Mouse (Mus musculus): ENCODE results near the gene H2al1c.
"Not testable (repeated sequence)": the region's sequence is repeated elsewhere in the genome, so short reads cannot be mapped to it uniquely, and the experiment has no call there.

DNA sequence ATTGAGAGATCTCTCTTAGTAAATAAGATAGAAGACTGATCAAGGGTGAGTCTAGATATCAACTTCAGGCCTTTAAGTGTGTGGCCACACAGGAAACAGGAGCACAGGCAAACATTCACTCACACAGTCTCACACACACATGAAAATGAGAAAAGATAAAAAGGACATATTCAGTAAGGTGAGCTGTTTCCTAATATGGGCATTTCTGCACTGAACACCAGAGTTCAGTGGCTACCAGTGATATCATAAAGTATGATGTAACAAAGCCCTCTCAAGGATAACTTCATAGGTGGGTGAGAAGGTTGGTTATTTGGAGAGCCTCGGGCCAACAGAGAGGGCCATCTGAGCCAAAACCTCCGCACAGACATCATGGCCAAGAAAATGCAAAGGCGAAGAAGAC, 12.5 kb downstream of the H2al1c start, which contains the start of gene H2al1g:
- TF ChIP-seq CTCF, POLR2A (IDR thresholded peaks at IDR 0.05; ENCODE audit: insufficient read depth, low read depth, low read length): not testable (repeated sequence)
